Mouse (Mus musculus) cerebellum, postnatal 4 days (tissue): ENCODE results near the gene Rnps1.
"Not testable (repeated sequence)": the region's sequence is repeated elsewhere in the genome, so short reads cannot be mapped to it uniquely, and the experiment has no call there.

ENCODE experiments used
- DNase-seq, 2 experiments: peaks; one replicate each; pipeline ENCODE4 v3.0.0; 2022; ENCODE audit warnings: low spot score in 2 of 2, mixed read lengths in 1 of 2

Gene Rnps1

DNA sequence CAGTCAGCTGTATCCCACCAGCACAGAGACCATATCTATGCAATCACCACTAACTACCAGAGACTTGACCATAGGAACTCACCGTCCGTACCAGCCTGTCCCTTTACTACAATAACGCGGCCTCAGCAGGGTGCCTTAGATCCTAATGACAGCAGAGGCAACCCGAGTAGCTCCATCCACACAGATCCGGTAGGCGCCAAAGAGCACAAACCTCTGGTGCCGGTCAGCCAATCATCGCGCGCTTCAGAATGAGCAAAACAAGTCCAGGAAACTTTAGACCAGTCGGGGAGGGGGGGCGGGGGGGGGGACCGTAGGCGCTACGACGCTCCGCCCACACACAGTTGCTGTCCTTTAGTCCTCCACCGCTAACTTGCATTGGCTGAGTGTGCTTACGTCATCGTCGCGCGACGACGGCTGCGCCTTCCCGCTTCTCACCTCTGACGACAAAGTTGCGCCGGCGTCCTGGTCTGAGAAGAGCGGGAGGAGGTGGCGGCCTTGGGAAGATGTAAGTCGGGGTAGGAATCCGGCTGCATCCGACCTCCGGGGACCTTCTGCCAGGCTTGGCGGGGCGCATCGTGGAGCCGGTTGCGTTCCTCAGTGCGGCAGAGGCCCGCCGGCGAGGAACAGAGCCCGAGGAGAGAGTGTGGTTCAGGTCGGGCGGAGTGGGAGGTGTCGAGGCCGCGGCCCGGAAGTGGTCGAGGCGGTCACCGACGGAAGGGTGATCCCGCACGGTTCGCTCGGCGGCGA is at the start of gene Rnps1:
Gene Rnps1, plus strand, starts transcription at position 336 of the 747 bp plus-strand sequence.
- DNase-seq, result peak; percentile 87 to 95

- DNase-seq, result no peak
Observed at GRCm38 (mm10) chr17:24365863-24366262, 48.5 kb upstream of the Rnps1 start.

DNA sequence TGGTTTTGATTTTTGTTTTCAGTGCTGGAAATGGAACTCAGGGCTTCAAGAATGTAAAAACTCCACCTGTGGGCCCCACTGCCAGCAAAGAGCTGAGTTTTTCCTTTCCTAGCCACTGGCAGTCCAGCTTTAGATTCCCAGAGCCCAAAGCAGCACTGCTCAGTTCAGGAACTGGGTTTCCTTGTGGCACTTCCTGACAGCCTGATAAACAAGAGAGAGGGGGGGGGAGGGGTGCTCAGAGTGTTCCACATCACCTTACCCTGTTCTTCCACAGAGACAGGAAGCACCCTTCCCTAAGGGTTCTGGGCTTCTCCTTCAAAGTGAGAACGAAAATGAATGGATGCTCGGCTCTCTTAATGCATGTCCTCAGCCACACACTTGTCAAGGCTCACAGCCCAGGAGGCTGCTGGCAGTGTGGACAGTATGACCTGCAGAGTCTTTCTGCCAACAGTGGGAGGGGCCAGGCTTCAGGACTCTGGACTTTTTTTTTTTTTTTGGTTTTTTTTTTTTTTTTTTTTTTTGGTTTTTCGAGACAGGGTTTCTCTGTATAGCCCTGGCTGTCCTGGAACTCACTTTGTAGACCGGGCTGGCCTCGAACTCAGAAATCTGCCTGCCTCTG is 39.2 kb upstream of the Rnps1 start:
- no peak for DNase-seq

- DNase-seq, result no peak
Observed at GRCm38 (mm10) chr17:24375886-24376285, 38.5 kb upstream of the Rnps1 start.

- DNase-seq, result no peak
Observed at GRCm38 (mm10) chr17:24378496-24378895, 35.9 kb upstream of the Rnps1 start.

GRCm38 (mm10) chr17:24383789-24384188 is 30.6 kb upstream of the Rnps1 start:
- DNase-seq, result no peak

DNA sequence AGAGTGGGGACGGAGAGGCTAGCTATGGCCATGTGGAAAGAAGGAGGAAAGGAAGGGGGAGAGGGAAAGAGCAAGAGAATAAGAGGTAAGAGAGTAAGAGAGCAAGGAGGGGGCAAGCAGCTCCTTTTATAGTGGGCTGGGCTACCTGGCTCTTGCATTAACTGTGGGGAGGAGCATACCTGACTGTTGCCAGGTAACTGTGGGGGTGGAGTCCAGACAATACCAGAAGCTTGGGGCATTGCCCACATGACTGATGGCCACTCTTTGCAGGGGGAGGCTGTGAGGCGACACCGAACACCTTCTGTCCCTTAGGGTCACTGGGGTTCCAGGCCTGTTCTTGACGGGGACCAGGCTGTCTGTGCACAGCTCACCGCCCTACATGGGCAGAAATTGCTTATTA is 25.7 kb upstream of the Rnps1 start:
- DNase-seq, result no peak

- DNase-seq, result peak in 1 of 2 experiments; percentile 50
Observed at GRCm38 (mm10) chr17:24389865-24390264, 24.5 kb upstream of the Rnps1 start.

- peak in 1 of 2 experiments; percentile 22 for DNase-seq
Observed at GRCm38 (mm10) chr17:24391149-24391548, 23.2 kb upstream of the Rnps1 start.

DNA sequence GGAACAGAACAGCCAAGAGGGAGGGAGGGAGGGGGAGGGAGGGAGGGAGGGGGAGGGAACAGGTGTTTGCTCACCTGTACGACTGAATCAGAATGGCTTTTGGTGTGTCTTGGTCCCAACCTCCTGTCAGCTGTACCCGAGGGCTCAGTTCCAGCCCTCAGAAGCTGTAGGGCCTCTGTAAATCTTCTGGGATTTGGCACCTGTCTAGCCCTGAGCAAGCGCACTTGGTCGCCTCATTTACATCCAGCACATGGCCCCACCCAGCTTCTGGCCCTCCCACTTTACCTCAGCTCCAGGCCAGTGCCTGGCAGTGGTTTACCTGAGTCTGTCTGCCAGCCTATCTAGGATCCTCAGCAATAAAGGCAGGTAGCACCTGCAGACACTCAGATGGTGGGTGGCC is 20.8 kb upstream of the Rnps1 start:
- DNase-seq, result no peak

GRCm38 (mm10) chr17:24394456-24394855 is 19.9 kb upstream of the Rnps1 start:
- DNase-seq, result no peak

- DNase-seq, result no peak
Observed at GRCm38 (mm10) chr17:24402371-24402770, 12.0 kb upstream of the Rnps1 start.

DNA sequence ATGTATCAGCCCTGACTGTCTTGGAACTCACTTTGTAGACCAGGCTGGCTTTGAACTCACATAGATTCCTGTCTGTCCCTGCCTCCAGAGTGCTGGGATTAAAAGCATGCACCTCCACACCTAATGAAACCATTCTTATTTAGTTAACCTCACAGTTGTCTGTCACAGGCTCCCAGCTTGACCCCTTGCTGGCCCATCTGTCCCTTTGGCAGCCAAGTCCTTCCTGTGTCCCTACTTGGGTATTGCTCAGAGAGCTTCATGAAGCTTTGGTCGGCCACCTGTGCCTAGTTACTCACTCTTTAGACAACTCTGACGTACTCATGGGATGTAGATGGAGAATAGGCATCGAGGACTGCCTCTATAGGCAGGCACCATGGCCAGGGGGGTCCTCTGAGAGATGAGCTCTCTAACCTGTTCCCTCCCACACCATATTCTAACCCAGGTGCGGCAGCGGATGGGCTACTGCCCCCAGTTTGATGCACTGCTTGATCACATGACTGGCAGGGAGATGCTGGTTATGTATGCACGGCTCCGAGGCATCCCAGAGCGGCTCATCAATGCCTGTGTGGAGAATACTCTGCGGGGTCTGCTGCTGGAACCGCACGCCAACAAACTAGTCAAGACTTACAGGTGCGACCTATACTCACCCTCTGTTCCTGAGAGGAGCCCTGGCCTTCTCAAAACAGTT is 7.1 kb upstream of the Rnps1 start:
- DNase-seq, result no peak

GRCm38 (mm10) chr17:24413557-24414211 is 681 bp upstream of the Rnps1 start:
- DNase-seq, result no peak

DNA sequence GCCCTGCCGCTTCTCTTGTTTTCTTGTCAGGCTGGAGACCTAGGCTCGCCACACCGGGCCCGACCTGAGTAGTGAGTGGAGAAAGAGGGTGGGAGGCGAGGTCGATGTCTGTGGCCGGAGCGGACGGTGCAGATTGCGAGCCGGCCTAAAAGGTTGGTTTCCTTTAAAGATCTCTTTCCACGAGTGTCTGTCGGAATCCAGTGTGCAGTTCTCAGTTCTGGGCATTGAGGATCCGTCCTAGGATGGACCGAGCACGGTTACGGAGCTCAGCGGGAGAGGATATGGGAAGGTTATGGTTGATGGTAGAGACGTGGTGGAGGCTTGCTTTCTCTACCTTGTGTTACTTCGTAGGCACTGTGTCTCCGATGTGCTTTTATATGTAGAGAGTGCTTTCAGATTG is 646 bp downstream of the Rnps1 start:
- no peak for DNase-seq

DNA sequence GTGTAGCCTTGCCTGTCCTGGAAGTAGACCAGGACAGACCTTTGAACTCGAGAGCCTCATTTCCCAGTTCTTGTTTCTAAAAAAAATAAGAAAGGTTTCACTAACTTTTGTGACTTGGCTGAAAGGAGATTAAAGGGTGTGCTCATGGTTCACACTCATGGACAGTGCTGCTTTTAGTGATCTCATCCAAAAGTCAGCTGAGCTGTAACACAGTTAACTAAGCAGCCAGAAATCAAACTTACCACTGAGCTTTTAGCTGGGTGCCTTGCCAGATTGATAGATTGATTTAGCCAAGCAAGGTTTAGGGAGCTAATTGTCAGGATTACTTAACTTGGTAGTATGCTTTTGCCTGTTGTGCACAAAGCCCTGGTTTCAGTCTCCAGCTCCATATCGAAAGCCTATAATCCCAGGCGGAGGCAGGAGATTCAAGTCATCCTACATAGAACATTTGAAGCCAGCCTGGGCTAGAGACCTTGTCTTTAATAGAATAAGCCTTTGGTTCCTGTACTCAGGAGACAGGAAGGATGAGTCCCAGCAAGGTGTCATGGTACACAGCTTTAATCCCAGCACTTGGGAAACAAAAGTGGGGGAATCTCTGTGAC is 1.8 kb downstream of the Rnps1 start:
- DNase-seq, result no peak

DNA sequence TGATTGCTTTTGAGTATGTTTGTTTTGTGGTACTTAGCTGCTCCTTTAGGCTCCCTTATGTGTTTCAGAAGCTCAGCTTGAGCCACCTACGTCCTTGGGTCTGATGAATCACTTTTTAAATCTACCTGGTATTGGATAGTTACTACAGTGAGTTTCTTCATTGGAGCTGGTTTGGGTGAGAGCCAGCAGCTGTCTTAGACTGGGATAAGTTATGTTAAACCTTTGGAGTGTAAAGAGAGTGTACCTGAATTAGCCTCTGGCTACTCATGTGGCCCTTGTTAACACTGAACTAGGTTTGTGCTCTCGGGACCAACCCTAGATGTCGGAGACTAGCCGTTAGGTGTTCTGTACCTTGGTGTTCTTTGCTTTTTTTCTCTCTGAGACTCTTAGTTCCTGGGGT is 8.7 kb downstream of the Rnps1 start:
- DNase-seq, result no peak

GRCm38 (mm10) chr17:24424489-24424888 is 10.1 kb downstream of the Rnps1 start:
- DNase-seq, result no peak

DNA sequence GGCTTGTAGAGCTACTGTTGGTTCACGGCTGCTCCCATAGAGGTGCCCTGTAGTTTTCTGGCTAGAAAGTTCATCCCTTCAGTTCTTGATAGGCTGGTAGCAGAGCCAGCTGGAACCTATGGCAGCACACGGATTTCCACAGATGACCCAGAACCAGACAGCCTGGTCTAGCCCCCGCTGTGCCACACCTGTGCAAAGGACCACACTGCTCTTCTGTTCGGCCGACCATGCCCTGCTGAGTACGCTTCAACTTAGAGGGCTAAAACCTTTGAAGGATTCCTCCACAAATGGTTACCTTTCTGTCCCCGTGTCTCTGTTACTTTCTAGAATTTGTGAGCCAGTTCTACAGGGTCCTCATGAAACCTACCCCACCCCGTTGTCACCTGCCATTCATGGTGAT is 11.0 kb downstream of the Rnps1 start:
- DNase-seq, result not testable (repeated sequence)

DNA sequence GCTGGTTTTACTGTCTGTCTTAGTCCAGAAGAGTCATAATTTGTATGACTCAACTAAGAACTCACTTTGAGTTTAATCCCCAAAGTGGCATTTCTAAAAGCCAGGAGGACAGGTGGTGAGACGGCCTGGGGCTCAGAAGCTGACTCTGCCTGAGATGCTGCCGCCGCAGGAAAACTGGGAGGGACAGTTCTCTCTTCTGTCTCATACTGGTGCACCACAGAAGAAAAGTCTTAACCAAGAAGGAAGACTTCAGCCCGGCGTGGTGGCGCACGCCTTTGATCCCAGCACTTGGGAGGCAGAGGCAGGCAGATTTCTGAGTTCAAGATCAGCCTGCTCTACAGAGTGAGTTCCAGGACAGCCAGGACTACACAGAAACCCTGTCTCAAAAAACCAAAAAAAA is 11.5 kb downstream of the Rnps1 start:
- no peak for DNase-seq

GRCm38 (mm10) chr17:24426471-24427169 is 12.3 kb downstream of the Rnps1 start, which contains the start of gene Eci1:
Gene Eci1 (plus strand): TSS chr17:24426641.
- DNase-seq, result peak; percentile 82 to 91
